Mouse (Mus musculus): ENCODE data around the gene Rpl11.

Rpl11 gene

DNA sequence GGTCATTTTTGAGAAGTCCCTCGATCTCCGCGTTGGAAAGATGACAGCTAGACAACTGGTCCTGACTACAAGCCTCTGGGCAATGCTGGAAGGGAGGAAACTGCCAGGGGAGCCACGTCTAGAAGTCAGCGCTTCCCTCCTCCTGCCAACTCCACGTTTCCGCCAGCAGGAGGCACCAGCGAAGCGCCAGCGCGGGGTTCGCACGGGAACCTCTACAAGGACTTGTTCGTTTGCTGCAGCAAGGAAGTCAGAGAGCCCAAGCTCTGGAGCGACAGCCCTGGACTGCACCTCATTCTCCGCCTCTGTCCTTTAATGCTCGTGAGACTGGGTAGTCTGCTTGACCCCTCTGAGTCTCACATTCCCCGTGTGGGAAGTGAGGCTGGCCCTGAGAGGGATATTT, 16.7 kb upstream of the Rpl11 start:
- peak; percentile 91 for DNase-seq

GRCm38 (mm10) chr4:136069313-136069712, 16.1 kb upstream of the Rpl11 start:
- DNase-seq: no peak

DNA sequence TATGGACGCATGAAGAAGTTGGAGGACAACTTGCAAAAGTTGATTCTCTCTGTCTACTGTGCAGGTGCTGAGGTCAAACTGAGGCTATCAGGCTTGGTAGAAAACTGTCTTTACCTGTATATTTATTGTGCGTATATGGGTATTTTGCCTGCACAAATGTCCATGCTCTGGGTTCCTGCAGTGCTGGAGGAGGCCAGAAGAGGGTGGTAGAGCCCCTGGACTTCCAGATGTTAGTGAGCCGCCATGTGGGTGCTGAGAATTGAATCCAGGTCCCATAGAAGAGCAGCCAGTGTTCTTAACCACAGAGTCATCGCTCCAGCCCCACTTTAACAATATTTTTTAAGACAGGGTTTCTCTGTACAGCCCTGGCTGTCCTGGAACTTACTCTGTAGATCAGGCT, 9.9 kb upstream of the Rpl11 start:
- DNase-seq: no peak

- DNase-seq: peak; percentile 68
Observed at GRCm38 (mm10) chr4:136059800-136060488, 6.7 kb upstream of the Rpl11 start.

DNA sequence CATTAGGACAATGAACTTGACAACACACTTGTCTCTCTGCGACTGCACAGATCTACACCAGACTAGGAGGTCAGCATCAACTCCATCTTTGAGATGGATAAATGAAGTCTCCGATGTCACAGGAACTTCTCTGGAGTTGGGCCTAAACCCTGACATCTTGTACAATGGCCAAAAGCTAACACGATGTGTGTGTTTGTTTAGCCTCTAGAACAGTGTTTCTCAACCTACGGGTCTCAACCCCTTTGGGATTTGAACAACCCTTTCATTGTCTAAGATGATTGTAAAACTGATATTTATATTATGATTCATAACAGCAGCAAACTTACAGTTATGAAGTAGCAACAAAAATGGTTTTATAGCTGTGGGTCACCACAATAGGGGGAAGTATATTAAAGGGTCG, 4.7 kb upstream of the Rpl11 start:
- DNase-seq: no peak

- DNase-seq: no peak
Observed at GRCm38 (mm10) chr4:136056030-136056429, 2.8 kb upstream of the Rpl11 start.

DNA sequence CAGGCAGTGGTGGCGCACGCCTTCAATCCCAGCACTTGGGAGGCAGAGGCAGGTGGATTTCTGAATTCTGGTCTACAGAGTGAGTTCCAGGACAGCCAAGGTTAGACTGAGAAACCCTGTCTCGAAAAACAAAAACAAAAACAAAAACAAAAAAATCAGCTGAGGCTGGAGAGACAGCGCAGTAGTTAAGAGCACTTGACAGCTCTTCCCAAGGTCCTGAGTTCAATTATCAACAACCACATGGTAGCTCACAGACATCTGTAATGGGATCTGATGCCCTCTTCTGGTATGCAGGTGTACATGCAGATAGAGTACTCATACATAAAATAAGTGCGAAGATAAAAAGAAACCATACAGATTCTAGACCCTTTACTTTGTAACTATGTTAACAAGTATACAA, 615 bp upstream of the Rpl11 start:
- no peak for DNase-seq

DNA sequence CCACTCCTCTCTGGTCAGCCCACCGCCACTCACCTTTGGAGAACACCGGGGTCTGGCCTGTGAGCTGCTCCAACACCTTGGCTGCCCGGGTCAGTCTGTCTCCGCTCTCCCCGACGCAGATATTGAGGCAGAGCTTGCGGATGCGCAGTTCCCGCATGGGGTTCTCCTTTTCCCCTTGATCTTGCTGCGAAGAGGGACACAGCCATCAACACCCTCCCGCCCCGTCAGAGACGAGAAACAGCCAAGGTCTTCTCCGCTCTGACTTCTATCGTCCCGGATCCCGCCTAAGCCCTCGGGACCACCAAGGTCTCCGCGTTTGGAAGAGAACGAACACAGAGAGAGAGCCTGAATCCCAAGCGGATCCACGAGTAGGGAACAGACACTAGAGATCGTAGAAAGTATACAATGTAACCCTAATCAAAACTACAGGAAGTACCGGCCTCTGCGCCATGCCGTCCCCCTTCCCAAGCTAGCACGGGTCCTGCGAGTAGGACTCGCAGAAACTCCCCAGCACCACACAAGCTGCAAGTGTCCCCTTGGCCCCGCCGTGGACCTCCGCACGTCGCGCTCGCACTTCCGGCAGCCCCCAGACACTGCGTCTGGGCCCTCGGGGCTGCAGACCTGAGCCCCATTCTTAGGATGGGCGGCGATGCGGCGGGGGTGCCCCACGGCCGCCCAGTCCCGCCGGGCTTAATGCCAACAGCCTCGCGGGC, 538 bp downstream of the Rpl11 start:
- DNase-seq: peak; percentile 73

- DNase-seq: no peak
Observed at GRCm38 (mm10) chr4:136052060-136052459, 1.2 kb downstream of the Rpl11 start.

GRCm38 (mm10) chr4:136050226-136050625, 3.0 kb downstream of the Rpl11 start:
- no peak for DNase-seq

- no peak for DNase-seq
Observed at GRCm38 (mm10) chr4:136048291-136049032, 4.8 kb downstream of the Rpl11 start.

DNA sequence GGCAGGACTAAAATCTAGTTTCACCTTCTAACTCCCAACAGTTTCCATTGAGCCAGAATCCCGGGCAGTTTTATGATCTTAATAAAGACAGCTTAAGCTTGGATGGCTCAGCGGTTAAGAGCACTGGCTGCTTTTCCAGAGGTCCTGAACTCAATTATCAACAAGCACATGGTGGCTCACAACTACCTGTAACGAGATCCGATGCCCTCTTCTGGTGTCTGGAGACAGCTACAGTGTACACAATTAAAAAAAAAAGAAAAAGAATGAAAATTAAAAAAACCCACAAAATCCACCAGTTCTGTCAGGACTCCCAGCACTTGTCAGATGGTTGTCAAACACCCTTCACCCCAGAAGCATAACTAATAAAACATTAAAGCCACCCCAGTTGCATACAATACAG, 5.6 kb downstream of the Rpl11 start:
- DNase-seq: no peak

GRCm38 (mm10) chr4:136046888-136047287, 6.3 kb downstream of the Rpl11 start:
- no peak for DNase-seq

DNA sequence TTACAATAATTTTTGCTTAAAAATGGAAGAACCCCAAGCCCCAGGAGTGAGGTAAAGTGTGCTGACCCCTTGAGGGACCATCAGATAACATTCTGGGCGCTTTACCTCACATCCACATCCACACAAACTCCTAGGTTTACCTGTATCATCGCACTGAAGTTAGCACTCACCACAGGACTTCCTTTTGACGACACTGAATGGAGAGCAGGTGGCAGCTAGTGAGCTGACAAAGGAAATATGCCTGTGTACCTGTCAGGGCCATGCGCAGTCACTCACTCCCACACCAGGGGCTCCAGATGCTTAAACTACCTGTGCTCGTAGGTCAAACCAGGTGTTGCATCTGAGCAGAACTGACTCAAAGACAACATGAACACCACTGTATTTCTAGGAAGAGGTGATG, 8.1 kb downstream of the Rpl11 start:
- DNase-seq: peak; percentile 48

GRCm38 (mm10) chr4:136043784-136044400, 9.3 kb downstream of the Rpl11 start:
- DNase-seq: no peak

DNA sequence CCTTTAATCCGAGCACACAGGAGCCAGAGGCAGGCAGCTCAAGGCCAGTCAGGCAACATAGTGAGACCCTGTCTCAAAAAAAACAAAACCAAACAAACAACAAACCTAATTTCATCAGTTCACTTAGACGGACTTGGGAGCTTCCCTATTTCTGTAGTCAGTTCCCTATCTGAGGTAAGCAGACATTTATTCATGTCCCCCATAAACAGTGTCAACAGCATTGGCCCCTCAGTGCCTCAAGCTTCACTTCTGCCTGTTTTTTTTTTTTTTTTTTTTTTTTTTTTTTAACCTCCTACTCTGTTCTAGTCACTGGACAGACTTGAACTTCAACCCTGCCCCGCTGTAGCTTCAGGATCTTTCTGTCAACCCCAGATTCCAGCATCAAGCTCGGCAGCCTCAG, 18.1 kb downstream of the Rpl11 start:
- DNase-seq: no peak

- DNase-seq: no peak
Observed at GRCm38 (mm10) chr4:136033231-136033630, 20.0 kb downstream of the Rpl11 start.

- DNase-seq: peak; percentile 40
Observed at GRCm38 (mm10) chr4:136030968-136031909, 22.0 kb downstream of the Rpl11 start.

GRCm38 (mm10) chr4:136028689-136029088, 24.5 kb downstream of the Rpl11 start:
- DNase-seq: no peak

- peak; percentile 58 for DNase-seq
Observed at GRCm38 (mm10) chr4:136028132-136028564, 25.1 kb downstream of the Rpl11 start.

DNA sequence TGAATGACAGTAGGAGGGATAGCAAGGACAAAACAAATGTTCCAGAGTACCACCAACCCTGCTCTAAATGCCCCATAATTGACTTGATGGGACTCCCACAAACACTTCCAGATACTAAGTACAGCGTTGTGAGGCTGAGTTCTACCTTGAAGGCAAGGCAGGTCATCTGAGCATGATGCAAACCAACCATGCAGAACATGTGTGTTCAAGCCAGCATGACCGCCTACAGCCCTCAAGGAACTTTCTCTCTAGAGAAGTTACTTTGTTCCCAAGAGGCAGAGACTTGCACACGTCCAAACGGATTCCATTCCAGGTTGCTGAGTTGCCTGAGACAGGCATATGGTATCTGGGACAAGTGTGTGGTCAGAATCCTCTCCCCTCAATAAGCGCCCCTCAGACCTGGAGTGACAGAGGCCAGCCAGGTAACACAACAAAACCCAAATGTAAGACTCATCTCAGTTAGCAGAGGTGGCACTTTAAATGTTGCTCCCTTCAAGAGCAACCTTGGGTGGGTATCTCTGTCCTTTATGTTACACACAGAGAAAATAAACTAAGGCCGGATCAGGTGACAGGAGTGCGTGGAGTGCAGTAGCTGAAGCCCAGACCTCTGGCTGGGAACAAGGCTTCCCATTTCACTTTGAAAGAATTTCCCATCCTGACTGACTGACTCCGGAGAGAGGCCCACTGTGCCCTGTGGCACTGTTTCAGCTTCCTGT, 25.7 kb downstream of the Rpl11 start:
- no peak for DNase-seq

DNA sequence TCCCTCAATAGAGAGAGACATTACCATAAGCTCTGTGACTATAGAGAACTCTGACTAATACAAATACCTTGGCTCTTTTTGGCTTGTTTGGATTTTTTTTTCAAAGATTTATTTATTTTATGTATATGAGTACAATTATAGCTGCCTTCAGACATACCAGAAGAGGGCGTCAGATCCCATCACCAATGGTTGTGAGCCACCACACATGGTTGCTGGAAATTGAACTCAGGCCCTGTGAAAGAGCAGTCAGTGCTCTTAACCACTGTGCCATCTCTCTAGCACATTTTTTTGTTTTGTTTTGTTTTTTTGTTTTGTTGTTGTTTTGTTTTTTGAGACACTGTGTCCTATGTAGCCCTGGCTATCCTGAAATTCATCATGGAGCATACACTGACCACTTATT, 27.9 kb downstream of the Rpl11 start:
- DNase-seq: no peak

Measured in thymus, postnatal 4 days (tissue).